Mouse (Mus musculus): ENCODE data around the gene Olfr1310. TPM values are rescaled to one million over a fixed set of nuclear protein-coding genes. Genes with fewer than 3 reads are reported as not detected.
"Not testable (repeated sequence)": the region's sequence is repeated elsewhere in the genome, so short reads cannot be mapped to it uniquely, and the experiment has no call there.

Olfr1310 gene
- polyA plus RNA-seq (2015; fragmentation: Nextera tagmentation; extraction: Ambion mirVana) = not detected in 2 replicates

- Histone ChIP-seq H3K27me3 (ENCODE audit: control insufficient read depth, insufficient read depth, low read depth, low read length) (no peaks in the 10 kb centered on the region), H3K27ac (ENCODE audit: low read length) (no peak within 1 kb of the TSS), H3K36me3 (ENCODE audit: control insufficient read depth, insufficient read depth, low read length) (no peaks in the 10 kb centered on the region), H3K9me3 (ENCODE audit: control insufficient read depth, low read length) (no peaks in the 10 kb centered on the region), H3K4me3 (ENCODE audit: low read length) (no peak within 1 kb of the TSS), H3K4me2 (ENCODE audit: low read depth, low read length) (no peak within 1 kb of the TSS), H3K9ac (ENCODE audit: low read length) (no peak within 1 kb of the TSS), H3K4me1 (replicated peaks; ENCODE audit: control insufficient read depth, insufficient read depth, low read length) (no peaks in the 10 kb centered on the region)
- ATAC-seq (ENCODE audit: low read depth) = no peak
These were observed at the start of gene Olfr1310 for GRCm38 (mm10) chr2:112012608-112013007. Olfr1310 (minus strand) TSS chr2:112012708.

- no peaks in the 10 kb centered on the region for H3K4me1 ChIP-seq (replicated peaks; ENCODE audit: control insufficient read depth, insufficient read depth, low read length)
- H3K4me2 ChIP-seq (ENCODE audit: low read depth, low read length) = no peak within 1 kb of the TSS
- no peak within 1 kb of the TSS for H3K9ac ChIP-seq (ENCODE audit: low read length)
- H3K27ac ChIP-seq (ENCODE audit: low read length) = no peak within 1 kb of the TSS
- H3K4me3 ChIP-seq (ENCODE audit: low read length) = no peak within 1 kb of the TSS
- no peak for ATAC-seq (ENCODE audit: low read depth)
- no peaks in the 10 kb centered on the region for H3K36me3 ChIP-seq (ENCODE audit: control insufficient read depth, insufficient read depth, low read length)
- WGBS = 28% methylated on average over 1 of the region's 1 CpGs
- no peaks in the 10 kb centered on the region for H3K27me3 ChIP-seq (ENCODE audit: control insufficient read depth, insufficient read depth, low read depth, low read length)
- no peaks in the 10 kb centered on the region for H3K9me3 ChIP-seq (ENCODE audit: control insufficient read depth, low read length)
These were observed 37.6 kb upstream of the Olfr1310 start, which contains the start of gene Olfr1312 for GRCm38 (mm10) chr2:112050138-112050537. Olfr1312 (minus strand) TSS chr2:112050238.

GRCm38 (mm10) chr2:112026971-112027370 is 14.5 kb upstream of the Olfr1310 start:
- H3K4me1 ChIP-seq (replicated peaks; ENCODE audit: control insufficient read depth, insufficient read depth, low read length); H3K36me3 ChIP-seq (ENCODE audit: control insufficient read depth, insufficient read depth, low read length); H3K27ac ChIP-seq (ENCODE audit: low read length); ATAC-seq (ENCODE audit: low read depth); H3K4me3 ChIP-seq (ENCODE audit: low read length); H3K27me3 ChIP-seq (ENCODE audit: control insufficient read depth, insufficient read depth, low read depth, low read length); H3K9me3 ChIP-seq (ENCODE audit: control insufficient read depth, low read length); H3K9ac ChIP-seq (ENCODE audit: low read length); H3K4me2 ChIP-seq (ENCODE audit: low read depth, low read length): not testable (repeated sequence)
- WGBS = 37% methylated on average over 6 of the region's 6 CpGs

- no peaks in the 10 kb centered on the region for H3K4me1 ChIP-seq (replicated peaks; ENCODE audit: control insufficient read depth, insufficient read depth, low read length)
- H3K9ac ChIP-seq (ENCODE audit: low read length) = no peak within 1 kb of the TSS
- 77% methylated on average over 2 of the region's 2 CpGs for WGBS
- H3K9me3 ChIP-seq (ENCODE audit: control insufficient read depth, low read length) = no peaks in the 10 kb centered on the region
- H3K36me3 ChIP-seq (ENCODE audit: control insufficient read depth, insufficient read depth, low read length) = no peaks in the 10 kb centered on the region
- ATAC-seq (ENCODE audit: low read depth) = no peak
- no peak within 1 kb of the TSS for H3K4me2 ChIP-seq (ENCODE audit: low read depth, low read length)
- H3K27me3 ChIP-seq (ENCODE audit: control insufficient read depth, insufficient read depth, low read depth, low read length) = no peaks in the 10 kb centered on the region
- no peak within 1 kb of the TSS for H3K4me3 ChIP-seq (ENCODE audit: low read length)
- no peak within 1 kb of the TSS for H3K27ac ChIP-seq (ENCODE audit: low read length)
These were observed 11.8 kb upstream of the Olfr1310 start, which contains the start of gene Olfr1311 for GRCm38 (mm10) chr2:112024312-112024711. Olfr1311 (minus strand) TSS chr2:112024412.

- no peak for ATAC-seq (ENCODE audit: low read depth)
- Histone ChIP-seq H3K9me3 (ENCODE audit: control insufficient read depth, low read length) (no peaks in the 10 kb centered on the region), H3K36me3 (ENCODE audit: control insufficient read depth, insufficient read depth, low read length) (no peaks in the 10 kb centered on the region), H3K9ac (ENCODE audit: low read length) (no peak overlapping the region), H3K27ac (ENCODE audit: low read length) (no peak overlapping the region), H3K27me3 (ENCODE audit: control insufficient read depth, insufficient read depth, low read depth, low read length) (no peaks in the 10 kb centered on the region), H3K4me1 (replicated peaks; ENCODE audit: control insufficient read depth, insufficient read depth, low read length) (no peaks in the 10 kb centered on the region), H3K4me2 (ENCODE audit: low read depth, low read length) (no peak overlapping the region), H3K4me3 (ENCODE audit: low read length) (no peak overlapping the region)
- 71% methylated on average over 3 of the region's 3 CpGs for WGBS
These were observed 2.4 kb upstream of the Olfr1310 start for GRCm38 (mm10) chr2:112014900-112015299.

GRCm38 (mm10) chr2:111990181-111990580 is 22.3 kb downstream of the Olfr1310 start, which contains the start of gene Olfr1309:
Olfr1309 (minus strand) TSS chr2:111990281.
- no peak within 1 kb of the TSS for H3K27ac ChIP-seq (ENCODE audit: low read length)
- H3K27me3 ChIP-seq (ENCODE audit: control insufficient read depth, insufficient read depth, low read depth, low read length) = no peaks in the 10 kb centered on the region
- no peak within 1 kb of the TSS for H3K4me3 ChIP-seq (ENCODE audit: low read length)
- no peaks in the 10 kb centered on the region for H3K9me3 ChIP-seq (ENCODE audit: control insufficient read depth, low read length)
- no peak within 1 kb of the TSS for H3K9ac ChIP-seq (ENCODE audit: low read length)
- no peaks in the 10 kb centered on the region for H3K36me3 ChIP-seq (ENCODE audit: control insufficient read depth, insufficient read depth, low read length)
- WGBS = 52% methylated on average over 1 of the region's 1 CpGs
- H3K4me2 ChIP-seq (ENCODE audit: low read depth, low read length) = no peak within 1 kb of the TSS
- ATAC-seq (ENCODE audit: low read depth) = no peak
- no peaks in the 10 kb centered on the region for H3K4me1 ChIP-seq (replicated peaks; ENCODE audit: control insufficient read depth, insufficient read depth, low read length)

GRCm38 (mm10) chr2:111964844-111965243 is 47.7 kb downstream of the Olfr1310 start, which contains the start of gene Olfr1308:
Olfr1308 (minus strand) TSS chr2:111964944.
- no peaks in the 10 kb centered on the region for H3K36me3 ChIP-seq (ENCODE audit: control insufficient read depth, insufficient read depth, low read length)
- no peak for ATAC-seq (ENCODE audit: low read depth)
- H3K4me3 ChIP-seq (ENCODE audit: low read length) = no peak within 1 kb of the TSS
- no peaks in the 10 kb centered on the region for H3K9me3 ChIP-seq (ENCODE audit: control insufficient read depth, low read length)
- no peak within 1 kb of the TSS for H3K9ac ChIP-seq (ENCODE audit: low read length)
- no peaks in the 10 kb centered on the region for H3K27me3 ChIP-seq (ENCODE audit: control insufficient read depth, insufficient read depth, low read depth, low read length)
- 33% methylated on average over 1 of the region's 1 CpGs for WGBS
- no peak within 1 kb of the TSS for H3K4me2 ChIP-seq (ENCODE audit: low read depth, low read length)
- H3K4me1 ChIP-seq (replicated peaks; ENCODE audit: control insufficient read depth, insufficient read depth, low read length) = no peaks in the 10 kb centered on the region
- no peak within 1 kb of the TSS for H3K27ac ChIP-seq (ENCODE audit: low read length)

Other genes with a start within 250 kb of the Olfr1310 start
- gene Olfr1302, start 235.3 kb downstream of the Olfr1310 start, polyA plus RNA-seq (2015; fragmentation: Nextera tagmentation; extraction: Ambion mirVana) = not detected in 2 replicates
- not detected in 2 replicates for gene Olfr1303, start 192.4 kb downstream of the Olfr1310 start, polyA plus RNA-seq (2015; fragmentation: Nextera tagmentation; extraction: Ambion mirVana)
- gene Olfr1305, start 135.6 kb downstream of the Olfr1310 start, polyA plus RNA-seq (2015; fragmentation: Nextera tagmentation; extraction: Ambion mirVana) = not detected in 2 replicates
- not detected in 2 replicates for gene Olfr1306, start 96.4 kb downstream of the Olfr1310 start, polyA plus RNA-seq (2015; fragmentation: Nextera tagmentation; extraction: Ambion mirVana)
- not detected in 2 replicates for gene Olfr1307, start 63.3 kb downstream of the Olfr1310 start, polyA plus RNA-seq (2015; fragmentation: Nextera tagmentation; extraction: Ambion mirVana)
- gene Olfr1308, start 47.8 kb downstream of the Olfr1310 start, polyA plus RNA-seq (2015; fragmentation: Nextera tagmentation; extraction: Ambion mirVana) = not detected in 2 replicates
- not detected in 2 replicates for gene Olfr1309, start 22.4 kb downstream of the Olfr1310 start, polyA plus RNA-seq (2015; fragmentation: Nextera tagmentation; extraction: Ambion mirVana)
- not detected in 2 replicates for gene Olfr1311, start 11.7 kb upstream of the Olfr1310 start, polyA plus RNA-seq (2015; fragmentation: Nextera tagmentation; extraction: Ambion mirVana)
- not detected in 2 replicates for gene Olfr1312, start 37.5 kb upstream of the Olfr1310 start, polyA plus RNA-seq (2015; fragmentation: Nextera tagmentation; extraction: Ambion mirVana)
- not detected in 2 replicates for gene Olfr1313, start 65.1 kb upstream of the Olfr1310 start, polyA plus RNA-seq (2015; fragmentation: Nextera tagmentation; extraction: Ambion mirVana)
- gene Olfr1314, start 84.1 kb upstream of the Olfr1310 start, polyA plus RNA-seq (2015; fragmentation: Nextera tagmentation; extraction: Ambion mirVana) = not detected in 2 replicates
- not detected in 2 replicates for gene Olfr1315-ps1, start 102.7 kb upstream of the Olfr1310 start, polyA plus RNA-seq (2015; fragmentation: Nextera tagmentation; extraction: Ambion mirVana)
- gene Olfr1316, start 122.3 kb upstream of the Olfr1310 start, polyA plus RNA-seq (2015; fragmentation: Nextera tagmentation; extraction: Ambion mirVana) = not detected in 2 replicates
- not detected in 2 replicates for gene Olfr1317, start 127.6 kb upstream of the Olfr1310 start, polyA plus RNA-seq (2015; fragmentation: Nextera tagmentation; extraction: Ambion mirVana)
- not detected in 2 replicates for gene Olfr1318, start 141.5 kb upstream of the Olfr1310 start, polyA plus RNA-seq (2015; fragmentation: Nextera tagmentation; extraction: Ambion mirVana)
- gene Lpcat4, start 226.8 kb upstream of the Olfr1310 start, polyA plus RNA-seq (2015; fragmentation: Nextera tagmentation; extraction: Ambion mirVana) = 17.3 and 19.4 TPM in 2 replicates
- not detected in 2 replicates for gene Nutm1, start 246.6 kb upstream of the Olfr1310 start, polyA plus RNA-seq (2015; fragmentation: Nextera tagmentation; extraction: Ambion mirVana)
- 174 and 177 TPM in 2 replicates for gene Nop10, start 249.2 kb upstream of the Olfr1310 start, polyA plus RNA-seq (2015; fragmentation: Nextera tagmentation; extraction: Ambion mirVana)

All from lung, embryonic 16.5 days (tissue).